In the genomic region with DNA sequence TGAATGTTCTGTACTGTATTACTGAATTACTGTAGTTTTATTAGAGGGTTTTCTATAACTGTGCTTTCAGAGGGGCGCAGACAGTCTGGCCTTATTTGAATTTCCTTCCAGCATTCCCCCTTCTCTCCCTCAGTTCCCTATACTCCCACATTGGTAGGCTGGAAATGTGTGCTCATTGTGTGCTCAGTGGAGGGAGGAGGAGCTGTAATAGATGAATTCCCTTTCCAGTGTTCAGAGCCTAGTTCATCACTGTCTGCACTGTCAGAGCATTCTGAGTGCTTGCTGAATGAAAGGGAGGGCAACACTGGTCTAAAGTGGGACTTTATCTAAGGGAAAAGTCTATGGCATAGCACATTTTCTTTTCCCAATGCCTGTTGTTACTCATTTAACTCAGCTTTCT, we compare ENCODE assay signal across 19 mouse cellular contexts.
"Had no signal": no experiment of that assay in that cellular context is flagged by ENCODE, and none has a peak within 500 bp of the region (broad histone marks: within the 10 kb centered on the region; RNA-seq: fewer than 3 reads in every experiment).

No protein-coding gene starts in this region.

- H3K27me3 ChIP-seq: kidney, embryonic 15.5 days; liver, embryonic 13.5 days; midbrain, embryonic 15.5 days; stomach, embryonic 15.5 days had no signal

- H3K36me3 ChIP-seq: kidney, embryonic 15.5 days; liver, embryonic 13.5 days; midbrain, embryonic 12.5 days; midbrain, embryonic 15.5 days; stomach, embryonic 15.5 days had no signal

- DNase-seq: kidney, adult 11 months; kidney, adult 8-10 months; kidney, postnatal 10 days; kidney, postnatal 36 days; layer of hippocampus, postnatal 36 days; liver, embryonic 13.5 days; lung, adult 2 months; lung, postnatal 14 days; lung, postnatal 4 days; retina, postnatal 1 day; right cerebral cortex, postnatal 25 days; spleen, adult 18-20 months; thymus, postnatal 25 days had no signal

- H3K9me3 ChIP-seq: midbrain, embryonic 12.5 days; midbrain, embryonic 15.5 days; stomach, embryonic 15.5 days had no signal

- ATAC-seq: midbrain, embryonic 15.5 days had no signal

- H3K9ac ChIP-seq: kidney, embryonic 15.5 days; liver, embryonic 13.5 days; midbrain, embryonic 12.5 days; midbrain, embryonic 15.5 days; stomach, embryonic 15.5 days had no signal

- H3K4me1 ChIP-seq: kidney, embryonic 15.5 days; liver, embryonic 13.5 days; midbrain, embryonic 15.5 days; stomach, embryonic 15.5 days had no signal

- H3K4me2 ChIP-seq: kidney, embryonic 15.5 days; liver, embryonic 13.5 days; midbrain, embryonic 12.5 days; midbrain, embryonic 15.5 days; stomach, embryonic 15.5 days had no signal

- H3K27ac ChIP-seq: kidney, embryonic 15.5 days; left cerebral cortex, adult 2 months; liver, embryonic 13.5 days; midbrain, embryonic 12.5 days; midbrain, embryonic 15.5 days; stomach, embryonic 15.5 days had no signal

- H3K4me3 ChIP-seq: kidney, embryonic 15.5 days; left cerebral cortex, adult 2 months; liver, embryonic 13.5 days; midbrain, embryonic 12.5 days; midbrain, embryonic 15.5 days; myocyte; stomach, embryonic 15.5 days had no signal
